Mouse (Mus musculus) liver, adult 2 months (tissue): ENCODE measurements around the gene Ube2j2.

Experiments used
- CTCF ChIP-seq: fragments of 200-500 bp; IDR thresholded peaks from 2 replicates; pipeline ENCODE4 v1.5.1; 2011; ENCODE audit warnings: low read depth, low read length, control low read depth
- POLR2A ChIP-seq: fragments of 200-500 bp; IDR thresholded peaks from 2 replicates; pipeline ENCODE4 v1.6.1; 2011; ENCODE audit warnings: low read length, control low read depth; ENCODE audit not compliant: insufficient read depth; ENCODE audit errors: extremely low read depth

DNA sequence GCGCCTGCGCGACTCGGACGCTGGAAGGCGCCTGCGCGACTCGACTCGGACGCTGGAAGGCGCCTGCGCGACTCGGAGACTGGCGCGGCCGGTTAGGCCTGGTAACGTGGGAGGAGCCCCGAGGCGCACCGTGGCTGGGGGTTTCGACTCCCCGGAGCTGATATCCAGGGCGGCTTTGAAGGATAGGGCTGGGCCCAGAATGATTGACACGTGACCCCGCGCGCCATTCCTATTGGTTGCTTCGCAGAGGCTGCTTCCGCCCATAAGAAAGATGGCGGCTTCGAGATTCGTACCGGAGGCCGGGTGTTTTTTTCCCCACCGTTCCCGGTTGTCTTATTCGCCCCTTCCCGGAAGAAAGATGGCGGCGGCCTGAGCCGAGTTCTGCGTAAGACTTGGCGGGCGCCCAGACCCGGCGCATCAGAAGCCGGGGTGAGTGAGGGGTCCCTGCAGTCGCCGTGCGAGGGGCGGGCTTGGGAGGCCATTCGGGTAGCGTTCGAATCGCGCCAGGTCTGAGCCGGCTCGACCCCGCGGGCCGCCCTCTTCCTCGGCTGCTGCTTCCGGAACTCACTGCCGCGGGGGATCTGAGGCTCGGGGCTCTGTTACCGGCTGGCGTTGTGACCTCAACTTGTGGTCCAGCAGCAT, 49.4 kb downstream of the Ube2j2 start:
- TF ChIP-seq POLR2A, result no peak
- TF ChIP-seq CTCF, result no peak
